Mouse (Mus musculus): ENCODE data around the gene Pde1b. TPM values are rescaled to one million over a fixed set of nuclear protein-coding genes. Genes with fewer than 3 reads are reported as not detected.

Gene Pde1b
- total RNA-seq, 2 experiments from 2014 or later = 181 to 227 TPM

DNA sequence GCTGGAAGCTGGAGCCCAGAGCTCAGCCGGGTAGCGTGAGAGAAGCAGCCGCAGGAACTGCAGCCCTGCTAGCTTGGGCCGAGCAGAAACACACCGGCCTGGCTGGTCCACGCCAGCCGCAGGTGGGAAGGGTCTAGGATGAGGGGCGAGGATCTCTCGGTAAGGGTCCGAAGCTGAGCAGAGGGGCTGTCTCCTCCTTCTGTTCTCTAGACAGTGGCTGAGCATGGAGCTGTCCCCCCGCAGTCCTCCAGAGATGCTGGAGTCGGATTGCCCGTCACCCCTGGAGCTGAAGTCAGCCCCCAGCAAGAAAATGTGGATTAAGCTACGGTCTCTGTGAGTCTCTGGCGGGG is 392 bp downstream of the Pde1b start:
- DNase-seq (ENCODE audit: low spot score in 2 of 2) = no peak

DNA sequence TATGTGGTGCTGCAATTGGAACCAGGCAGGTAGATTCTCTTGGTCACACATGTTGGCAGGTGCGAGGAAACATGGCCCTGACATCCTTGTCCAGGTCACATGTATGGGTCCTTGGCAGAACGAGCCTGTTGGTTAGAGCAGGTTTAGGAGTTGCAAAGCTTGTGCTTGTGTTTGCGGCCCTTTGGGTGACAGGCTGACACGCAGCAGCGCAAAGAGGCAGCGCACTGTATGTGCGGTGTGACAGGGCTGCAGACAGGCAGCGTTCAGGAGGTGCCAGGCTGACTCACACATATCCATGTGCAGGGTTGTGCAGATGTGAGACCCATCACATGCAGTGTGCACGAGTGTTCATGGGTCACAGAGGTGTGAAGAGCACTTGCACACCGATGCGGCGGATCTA is 826 bp downstream of the Pde1b start:
- peak; percentile 35 to 49 for DNase-seq (ENCODE audit: low spot score in 2 of 2)

DNA sequence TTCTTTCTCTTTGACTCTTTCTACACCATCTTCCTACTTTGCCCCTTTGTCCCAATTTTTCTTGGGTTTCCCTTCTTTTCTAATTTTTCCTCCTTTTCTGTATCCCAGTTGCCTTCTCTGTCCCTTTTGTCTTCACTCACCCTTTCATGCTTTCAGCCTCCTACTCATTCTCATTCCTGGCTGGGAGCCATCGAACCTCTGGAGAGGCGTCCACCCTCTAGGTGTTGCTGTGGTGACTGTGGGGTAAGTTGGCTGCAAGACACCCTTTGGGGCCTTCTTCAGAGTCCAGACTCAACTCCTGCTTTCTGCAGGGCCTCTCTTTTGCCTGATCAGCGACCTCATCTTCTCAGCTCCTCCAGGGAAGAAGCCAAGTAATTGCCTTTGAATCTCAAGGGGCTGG is 6.5 kb downstream of the Pde1b start:
- no peak for DNase-seq (ENCODE audit: low spot score in 2 of 2)

GRCm38 (mm10) chr15:103511652-103512051 is 8.8 kb downstream of the Pde1b start:
- peak; percentile 57 to 69 for DNase-seq (ENCODE audit: low spot score in 2 of 2)

GRCm38 (mm10) chr15:103513621-103514031 is 10.8 kb downstream of the Pde1b start:
- DNase-seq (ENCODE audit: low spot score in 2 of 2) = no peak

DNA sequence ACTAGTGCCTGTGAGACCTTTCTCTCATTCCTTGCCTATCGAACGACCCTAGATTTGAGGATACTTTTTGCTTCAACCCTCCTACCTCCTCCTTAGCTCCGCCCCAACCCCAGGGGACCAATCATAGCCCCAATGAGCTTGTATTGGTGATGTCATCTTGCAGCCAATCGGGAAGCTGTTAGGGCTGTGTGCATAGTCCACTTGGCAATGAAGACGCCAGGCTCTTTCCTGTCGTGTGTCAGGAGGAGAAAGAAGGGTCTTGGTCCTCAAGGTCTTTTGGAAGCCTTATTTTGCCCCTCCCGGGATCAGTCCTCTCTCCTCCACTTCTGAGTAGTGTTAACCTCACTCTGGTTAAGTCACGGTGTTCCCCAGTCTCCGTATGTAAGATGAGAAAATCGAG is 11.3 kb downstream of the Pde1b start:
- DNase-seq (ENCODE audit: low spot score in 2 of 2) = peak; percentile 65 to 66

DNA sequence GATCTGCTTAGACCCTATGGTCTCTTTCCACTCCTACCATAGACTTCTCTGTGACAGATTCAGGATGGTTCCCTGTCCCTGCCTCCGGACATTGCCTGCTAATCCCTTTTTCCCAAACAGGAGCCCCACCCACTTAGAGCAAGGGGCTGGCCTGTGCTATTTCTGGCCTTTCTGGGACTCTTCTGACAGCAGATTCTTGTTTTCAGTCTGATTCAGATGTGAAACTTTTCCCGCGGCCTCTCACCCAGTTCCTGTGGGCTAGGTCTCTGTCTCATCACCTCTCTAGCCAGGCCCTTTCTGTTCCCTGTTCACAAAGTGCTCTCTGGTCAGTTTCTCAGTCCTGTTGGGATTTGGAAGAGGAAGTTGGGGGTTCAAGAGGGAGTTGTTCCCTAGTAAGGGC is 12.1 kb downstream of the Pde1b start:
- DNase-seq (ENCODE audit: low spot score in 2 of 2) = no peak

GRCm38 (mm10) chr15:103518600-103519385 is 16.0 kb downstream of the Pde1b start:
- DNase-seq (ENCODE audit: low spot score in 2 of 2) = no peak

GRCm38 (mm10) chr15:103519386-103520378 is 16.8 kb downstream of the Pde1b start:
- DNase-seq (ENCODE audit: low spot score in 2 of 2) = no peak

GRCm38 (mm10) chr15:103522458-103523099 is 19.7 kb downstream of the Pde1b start:
- no peak for DNase-seq (ENCODE audit: low spot score in 2 of 2)

- DNase-seq (ENCODE audit: low spot score in 2 of 2) = no peak
Observed at GRCm38 (mm10) chr15:103523156-103523555, 20.3 kb downstream of the Pde1b start.

DNA sequence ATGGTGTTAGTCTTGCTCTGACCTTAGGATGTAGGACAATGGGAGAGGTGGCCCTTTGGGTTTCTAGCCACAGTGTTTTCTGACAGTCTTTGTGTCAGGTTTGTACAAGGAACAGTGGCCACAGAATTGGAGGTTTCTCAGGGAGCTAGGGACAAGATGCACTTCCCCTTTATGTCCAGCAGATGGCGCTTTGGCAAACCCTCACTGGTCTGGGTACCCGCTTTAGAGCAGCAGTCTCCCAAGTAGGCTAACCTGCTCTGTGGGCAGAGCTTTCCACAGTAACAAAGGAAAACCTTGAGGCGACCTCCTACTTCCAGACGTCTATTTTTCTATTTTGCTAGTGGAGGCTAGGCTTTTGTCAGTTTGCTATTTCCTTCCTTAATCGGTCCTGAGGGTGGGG is 27.5 kb downstream of the Pde1b start:
- peak; percentile 69 to 74 for DNase-seq (ENCODE audit: low spot score in 2 of 2)

- DNase-seq (ENCODE audit: low spot score in 2 of 2) = no peak
Observed at GRCm38 (mm10) chr15:103534054-103534620, 31.3 kb downstream of the Pde1b start.

GRCm38 (mm10) chr15:103535030-103535429 is 32.2 kb downstream of the Pde1b start:
- DNase-seq (ENCODE audit: low spot score in 2 of 2) = no peak

GRCm38 (mm10) chr15:103535786-103536185 is 33.0 kb downstream of the Pde1b start:
- DNase-seq (ENCODE audit: low spot score in 2 of 2) = no peak

GRCm38 (mm10) chr15:103536456-103536855 is 33.6 kb downstream of the Pde1b start:
- DNase-seq (ENCODE audit: low spot score in 2 of 2) = no peak

GRCm38 (mm10) chr15:103537011-103537821 is 34.4 kb downstream of the Pde1b start:
- DNase-seq (ENCODE audit: low spot score in 2 of 2) = peak; percentile 55 to 68

GRCm38 (mm10) chr15:103537822-103538213 is 35.0 kb downstream of the Pde1b start, which contains the start of gene Ppp1r1a:
TSS of gene Ppp1r1a (minus strand) at chr15:103538003.
- DNase-seq (ENCODE audit: low spot score in 2 of 2) = peak; percentile 69 to 81

- no peak for DNase-seq (ENCODE audit: low spot score in 2 of 2)
Observed at GRCm38 (mm10) chr15:103539259-103539658, 36.4 kb downstream of the Pde1b start.

DNA sequence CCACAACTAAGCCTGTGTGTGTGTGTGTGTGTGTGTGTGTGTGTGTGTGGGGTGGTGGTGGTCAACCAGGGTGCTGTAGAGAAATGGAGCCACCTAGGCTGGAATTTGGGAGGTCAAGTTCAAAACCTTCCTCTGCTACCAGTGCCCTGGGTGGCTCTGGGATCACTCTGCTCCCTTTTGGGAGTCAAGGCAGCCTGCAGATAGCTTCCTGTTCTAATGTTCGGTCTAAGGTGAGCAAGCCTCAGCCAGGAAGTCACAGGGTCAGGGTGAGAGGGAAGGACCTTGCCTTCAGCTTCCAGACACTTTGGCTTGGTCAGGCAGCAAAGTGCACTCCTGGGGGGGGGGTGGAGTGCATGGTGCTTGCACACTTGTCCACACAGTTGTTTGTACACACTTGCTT is 37.8 kb downstream of the Pde1b start:
- no peak for DNase-seq (ENCODE audit: low spot score in 2 of 2)

Data from left cerebral cortex, adult 18-20 months (tissue).